Mouse (Mus musculus) erythroblast, embryonic 14.5 days (primary cell): Measurements from ENCODE around the gene Srd5a1.

Experiments
- GATA1 ChIP-seq: IDR thresholded peaks from 2 replicates; pipeline ENCODE4 v1.6.1; 2012; ENCODE audit warnings: low read length, inconsistent platforms, mixed read lengths
- TAL1 ChIP-seq: IDR thresholded peaks from 3 replicates; pipeline ENCODE4 v1.6.1; 2012; ENCODE audit warnings: low read length, inconsistent platforms, mixed read lengths

- TF ChIP-seq GATA1 = no peak
- TF ChIP-seq TAL1 = no peak
These were observed 33.4 kb upstream of the Srd5a1 start for GRCm38 (mm10) chr13:69644427-69645166.
